ENCODE assay signal across 9 mouse cellular contexts in genomic region chr8:84339867-84340266, GRCm38 (mm10).
"Had no signal": no experiment of that assay in that cellular context is flagged by ENCODE, and none has a peak within 500 bp of the region (broad histone marks: within the 10 kb centered on the region; RNA-seq: fewer than 3 reads in every experiment).

No protein-coding gene starts in this region.

- H3K4me1 ChIP-seq: liver, embryonic 13.5 days had no signal

- H3K27ac ChIP-seq: limb, embryonic 12.5 days; liver, embryonic 13.5 days; midbrain, embryonic 13.5 days had no signal

- H3K36me3 ChIP-seq: limb, embryonic 12.5 days; liver, embryonic 13.5 days; midbrain, embryonic 13.5 days had no signal

- DNase-seq: layer of hippocampus, adult 9-11 months; layer of hippocampus, postnatal 36 days; liver; liver, embryonic 13.5 days; lung, adult 18-20 months; lung, postnatal 36 days; thymus, adult 18-20 months had no signal

- H3K4me2 ChIP-seq: limb, embryonic 12.5 days; liver, embryonic 13.5 days; midbrain, embryonic 13.5 days had no signal

- H3K9me3 ChIP-seq: limb, embryonic 12.5 days; liver, embryonic 13.5 days; midbrain, embryonic 13.5 days had no signal

- H3K4me3 ChIP-seq: limb, embryonic 12.5 days; liver, embryonic 13.5 days; midbrain, embryonic 13.5 days had no signal

- ATAC-seq: midbrain, embryonic 13.5 days had no signal

- H3K9ac ChIP-seq: limb, embryonic 12.5 days; liver, embryonic 13.5 days; midbrain, embryonic 13.5 days had no signal
